Mouse (Mus musculus) midbrain, embryonic 16.5 days (tissue): Measurements from ENCODE around the gene Msrb2. TPM values are rescaled to one million over a fixed set of nuclear protein-coding genes. Genes with fewer than 3 reads are reported as not detected.

Experiments used
- ATAC-seq: fragments of 200-750 bp; cut with Nextera tagmentation; 2 replicates; pipeline ENCODE4 v1.8.0; 2017; ENCODE audit warnings: moderate TSS enrichment
- H3K27ac ChIP-seq: fragments of 300-500 bp; sonication (generic); 2 replicates; pipeline ENCODE4 v1.5.1; 2014; ENCODE audit warnings: mild to moderate bottlenecking, low read length, mixed read lengths
- H3K27me3 ChIP-seq: fragments of 300-500 bp; sonication (generic); 2 replicates; pipeline ENCODE4 v1.6.1; 2014; ENCODE audit warnings: low read depth, low read length, mixed read lengths; ENCODE audit not compliant: control insufficient read depth, insufficient read depth
- H3K36me3 ChIP-seq: fragments of 300-500 bp; sonication (generic); 2 replicates; pipeline ENCODE4 v1.6.1; 2014; ENCODE audit warnings: mild to moderate bottlenecking, low read length, moderate library complexity, mixed read lengths; ENCODE audit not compliant: control insufficient read depth, insufficient read depth
- H3K4me1 ChIP-seq: fragments of 300-500 bp; sonication (generic); 2 replicates; pipeline ENCODE4 v1.6.1; 2014; ENCODE audit warnings: mild to moderate bottlenecking, low read length, mixed read lengths; ENCODE audit not compliant: control insufficient read depth, insufficient read depth
- H3K4me2 ChIP-seq: fragments of 300-500 bp; sonication (generic); 2 replicates; pipeline ENCODE4 v1.6.1; 2014; ENCODE audit warnings: mild to moderate bottlenecking, low read length, mixed read lengths
- H3K4me3 ChIP-seq: fragments of 300-500 bp; sonication (generic); 2 replicates; pipeline ENCODE4 v1.5.1; 2014; ENCODE audit warnings: low read depth, mild to moderate bottlenecking, low read length, moderate library complexity, mixed read lengths
- H3K9ac ChIP-seq: fragments of 300-500 bp; sonication (generic); 2 replicates; pipeline ENCODE4 v1.6.1; 2014; ENCODE audit warnings: low read depth, low read length, mixed read lengths
- H3K9me3 ChIP-seq: fragments of 300-500 bp; sonication (generic); replicated peaks from 2 replicates; pipeline ENCODE4 v1.6.1; 2014; ENCODE audit warnings: mild to moderate bottlenecking, low read length, mixed read lengths; ENCODE audit not compliant: control insufficient read depth, poor library complexity, severe bottlenecking
- WGBS: fragments of 180-500 bp; shearing (Covaris S2); extraction: QIAGEN DNeasy Blood & Tissue Kit; methylation state at CpG from one replicate; pipeline ENCODE4 v1.1.7; 2014; 5-methylcytosine and 5-hydroxymethylcytosine counted together
- polyA plus RNA-seq: library from polyadenylated mRNA; unstranded; fragments of >200 nt; fragmentation: Nextera tagmentation; extraction: Ambion mirVana; gene quantifications from 2 replicates; pipeline ENCODE4 v1.2.1, GENCODE M21; 2015

Gene Msrb2
- polyA plus RNA-seq, 1 experiment from 2014 or later, result 6.7 TPM

DNA sequence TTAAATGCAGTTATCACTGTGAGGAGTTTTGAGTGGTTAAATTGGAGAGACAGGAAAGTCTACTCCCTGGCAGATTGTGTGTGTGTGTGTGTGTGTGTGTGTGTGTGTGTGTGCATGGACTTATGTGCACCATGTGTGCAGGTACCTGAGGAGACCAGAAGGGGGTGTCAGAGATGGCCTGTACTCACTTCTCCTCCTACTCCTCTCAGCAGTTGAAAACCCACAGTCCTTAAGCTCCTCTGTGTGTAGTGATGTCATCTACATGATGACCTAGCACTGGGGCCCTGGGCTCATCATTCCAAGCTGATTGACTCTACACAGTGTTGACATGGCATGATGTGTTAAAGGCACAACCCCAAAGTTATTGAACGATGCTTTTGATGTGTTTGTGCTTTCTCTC is 11.0 kb downstream of the Msrb2 start:
- no peaks in the 10 kb centered on the region for H3K36me3 ChIP-seq
- no peak overlapping the region for H3K27ac ChIP-seq
- H3K9me3 ChIP-seq, result no peaks in the 10 kb centered on the region
- no peak overlapping the region for H3K4me2 ChIP-seq
- H3K27me3 ChIP-seq, result no peaks in the 10 kb centered on the region
- H3K9ac ChIP-seq, result no peak overlapping the region
- no peak overlapping the region for H3K4me3 ChIP-seq
- 82% methylated on average over 1 of the region's 1 CpGs for WGBS
- ATAC-seq, result no peak; the same call in 1 of the 2 replicates
- no peaks in the 10 kb centered on the region for H3K4me1 ChIP-seq

DNA sequence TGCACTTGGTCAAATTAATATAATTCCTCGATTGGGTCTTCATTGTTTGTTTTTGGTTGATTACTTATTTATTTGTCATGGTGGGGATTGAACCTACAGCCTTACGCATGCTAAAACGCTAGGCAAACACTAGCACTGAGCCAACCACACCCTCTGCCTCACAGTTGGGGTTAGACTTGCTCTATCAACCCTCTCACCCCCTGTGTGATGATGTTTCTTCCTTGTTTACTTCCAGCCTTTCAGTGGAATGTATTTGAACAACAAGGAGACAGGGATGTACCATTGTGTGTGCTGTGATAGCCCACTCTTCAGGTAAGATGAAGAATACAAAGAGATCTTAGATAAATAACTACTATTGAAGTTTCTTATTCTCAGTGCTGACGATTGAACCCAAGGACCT is 11.8 kb downstream of the Msrb2 start:
- 64% methylated on average over 4 of the region's 4 CpGs for WGBS

DNA sequence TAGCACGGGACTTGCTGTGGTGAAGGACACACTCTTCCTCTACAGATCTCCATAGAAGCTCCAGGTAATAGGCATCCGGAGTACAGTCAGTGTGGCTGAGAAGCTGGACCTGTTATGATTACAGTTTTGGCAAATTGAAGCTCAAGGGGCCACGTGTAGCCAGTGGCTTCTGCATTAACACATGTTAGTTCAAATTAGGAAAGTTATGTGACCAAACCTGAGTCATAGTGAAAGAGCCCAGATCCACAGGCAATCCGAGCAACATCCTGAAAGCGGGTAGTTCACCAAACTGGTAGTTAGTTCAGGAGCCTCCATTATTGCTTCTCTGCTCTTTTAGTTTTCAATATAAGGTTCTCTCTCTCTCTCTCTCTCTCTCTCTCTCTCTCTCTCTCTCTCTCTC is 14.5 kb downstream of the Msrb2 start:
- Histone ChIP-seq H3K4me3 (no peak overlapping the region), H3K36me3 (no peaks in the 10 kb centered on the region), H3K9me3 (no peaks in the 10 kb centered on the region), H3K27ac (no peak overlapping the region), H3K27me3 (no peaks in the 10 kb centered on the region), H3K4me2 (no peak overlapping the region), H3K4me1 (no peaks in the 10 kb centered on the region), H3K9ac (no peak overlapping the region)
- WGBS, result 92% methylated on average over 5 of the region's 5 CpGs
- no peak for ATAC-seq

More for the DNA sequence above, 11.8 kb downstream of the Msrb2 start:
- Histone ChIP-seq H3K9me3 (no peaks in the 10 kb centered on the region), H3K4me3 (no peak overlapping the region), H3K27ac (no peak overlapping the region), H3K9ac (no peak overlapping the region), H3K4me2 (no peak overlapping the region), H3K4me1 (no peaks in the 10 kb centered on the region), H3K27me3 (no peaks in the 10 kb centered on the region), H3K36me3 (no peaks in the 10 kb centered on the region)
- no peak for ATAC-seq

DNA sequence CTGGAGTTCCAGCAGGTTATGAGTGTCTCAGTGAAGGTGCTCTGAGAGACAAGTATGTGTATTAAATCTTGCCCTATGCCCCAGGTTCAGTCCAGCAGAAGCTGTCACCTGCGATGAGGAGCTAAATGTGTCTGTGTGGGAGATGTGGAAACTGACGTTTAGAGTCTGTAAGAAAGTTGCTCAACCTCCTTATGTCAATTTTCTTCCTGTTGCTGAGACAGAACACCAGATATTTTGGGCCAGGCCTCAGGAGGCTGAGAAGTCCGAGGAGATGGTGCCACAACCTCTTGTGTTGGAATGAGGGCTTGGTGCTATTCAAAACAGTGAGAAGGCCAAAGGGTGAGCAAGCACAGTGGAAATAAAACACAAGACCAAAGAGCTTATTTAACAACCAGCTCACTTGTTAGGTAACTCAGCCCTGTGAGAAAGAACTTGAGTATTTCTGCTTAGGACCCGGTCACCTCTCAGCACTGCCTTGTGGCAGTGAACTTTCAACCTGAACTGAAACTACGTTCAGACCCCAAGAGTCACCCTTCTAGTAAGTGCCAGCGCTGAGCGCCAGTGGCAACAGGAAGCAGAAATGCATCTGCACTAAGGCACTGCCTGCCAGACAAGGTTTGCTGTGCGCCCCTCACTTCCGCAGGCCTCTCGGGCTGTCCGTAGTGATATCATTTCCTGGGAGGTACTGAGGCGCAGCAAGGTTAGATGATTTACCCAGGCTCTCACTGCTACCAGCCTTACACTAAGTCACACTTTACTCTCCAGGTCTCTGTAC is 17.3 kb downstream of the Msrb2 start:
- 87% methylated on average over 12 of the region's 12 CpGs for WGBS
- H3K27ac ChIP-seq, result no peak overlapping the region
- H3K9ac ChIP-seq, result no peak overlapping the region
- ATAC-seq, result no peak
- no peaks in the 10 kb centered on the region for H3K9me3 ChIP-seq
- H3K4me2 ChIP-seq, result no peak overlapping the region
- no peaks in the 10 kb centered on the region for H3K27me3 ChIP-seq
- no peak overlapping the region for H3K4me3 ChIP-seq
- H3K36me3 ChIP-seq, result no peaks in the 10 kb centered on the region
- H3K4me1 ChIP-seq, result no peaks in the 10 kb centered on the region

DNA sequence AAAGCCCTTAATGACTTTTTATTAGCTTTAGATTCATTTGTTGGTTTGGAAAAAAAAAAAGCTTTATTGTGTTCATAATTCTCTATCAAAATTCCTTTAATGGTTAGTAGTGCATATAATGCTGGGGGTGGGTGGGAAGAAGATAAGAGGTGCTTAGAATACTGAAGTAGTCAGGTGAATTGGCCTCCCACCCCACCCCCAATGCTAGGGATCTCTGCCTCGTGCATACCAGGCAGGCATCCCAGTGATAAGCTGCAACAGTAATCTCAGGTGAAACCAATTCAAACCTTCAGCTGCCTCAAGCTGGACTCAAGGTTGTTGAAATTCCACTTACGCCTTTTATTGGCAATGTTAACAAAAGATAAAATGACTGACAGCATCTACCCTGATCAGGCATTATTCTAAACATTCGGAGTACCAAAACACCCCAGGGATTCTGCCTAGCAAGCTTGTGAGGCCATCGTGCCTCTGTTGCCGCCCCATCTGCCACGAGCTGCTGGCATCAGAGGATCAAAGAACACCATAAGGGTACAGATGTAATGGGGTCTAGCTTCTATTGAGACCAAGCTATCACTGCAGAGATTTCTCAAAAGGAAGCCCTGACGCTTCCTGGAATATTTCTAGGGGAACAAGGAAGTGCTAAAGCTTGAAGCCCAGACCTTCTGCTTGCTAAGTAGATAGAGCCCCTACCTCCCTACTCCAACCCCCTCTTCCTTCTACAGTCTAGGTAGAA is 19.3 kb downstream of the Msrb2 start:
- no peaks in the 10 kb centered on the region for H3K27me3 ChIP-seq
- no peak for ATAC-seq
- WGBS, result 40% methylated on average over 7 of the region's 7 CpGs
- no peak overlapping the region for H3K9ac ChIP-seq
- H3K4me3 ChIP-seq, result no peak overlapping the region
- H3K36me3 ChIP-seq, result no peaks in the 10 kb centered on the region
- H3K9me3 ChIP-seq, result no peaks in the 10 kb centered on the region
- no peak overlapping the region for H3K4me2 ChIP-seq
- H3K27ac ChIP-seq, result no peak overlapping the region
- no peaks in the 10 kb centered on the region for H3K4me1 ChIP-seq

DNA sequence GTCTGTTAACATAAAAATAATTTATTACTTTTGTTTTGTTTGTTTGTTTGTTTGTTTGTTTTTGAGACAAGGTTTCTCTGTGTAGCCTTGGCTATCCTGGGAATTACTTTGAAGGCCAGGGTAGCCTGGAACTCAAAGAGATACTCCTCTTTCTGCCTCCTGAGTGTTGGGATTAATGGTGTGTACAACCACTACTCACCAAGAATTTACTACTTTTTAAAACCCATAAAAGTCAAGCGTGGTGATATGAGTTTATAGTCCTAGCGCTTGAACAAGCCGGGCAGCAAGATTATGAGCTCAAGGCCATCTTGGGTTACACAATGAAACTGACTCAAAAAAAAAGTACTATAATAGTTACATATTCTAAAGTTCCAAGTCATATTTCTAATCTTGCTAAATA is 20.4 kb downstream of the Msrb2 start:
- Histone ChIP-seq H3K9me3 (no peaks in the 10 kb centered on the region), H3K4me1 (no peaks in the 10 kb centered on the region), H3K9ac (no peak overlapping the region), H3K27me3 (no peaks in the 10 kb centered on the region), H3K36me3 (no peaks in the 10 kb centered on the region), H3K4me2 (no peak overlapping the region), H3K4me3 (no peak overlapping the region), H3K27ac (no peak overlapping the region)
- 91% methylated on average over 3 of the region's 3 CpGs for WGBS
- no peak for ATAC-seq

DNA sequence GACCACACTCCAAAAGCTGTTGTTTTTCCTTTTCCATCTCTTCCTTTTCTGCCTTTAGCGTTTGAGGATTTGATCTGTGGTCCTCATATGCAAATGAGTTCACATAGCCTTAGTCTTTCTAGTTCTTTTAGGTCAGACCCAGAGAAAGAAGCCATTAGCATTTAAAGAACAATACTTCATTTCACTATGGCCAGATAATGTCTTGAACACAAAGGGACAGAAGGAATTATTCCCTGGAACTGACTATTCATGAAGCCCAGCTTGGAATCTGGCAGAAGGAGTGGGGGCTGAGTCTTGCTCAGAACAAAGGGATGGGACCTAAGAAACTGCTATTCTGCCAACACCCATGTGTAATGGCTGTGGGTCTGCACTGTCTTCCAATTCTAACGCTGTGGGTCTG is 21.6 kb downstream of the Msrb2 start:
- Histone ChIP-seq H3K4me1 (no peaks in the 10 kb centered on the region), H3K4me2 (no peak overlapping the region), H3K27me3 (no peaks in the 10 kb centered on the region), H3K9ac (no peak overlapping the region), H3K4me3 (no peak overlapping the region), H3K36me3 (no peaks in the 10 kb centered on the region), H3K9me3 (0 out of 2 replicates have a peak, but pooled peaks cover 2% of the 10 kb centered on the region), H3K27ac (no peak overlapping the region)
- ATAC-seq, result no peak
- 13% methylated on average over 2 of the region's 2 CpGs for WGBS

DNA sequence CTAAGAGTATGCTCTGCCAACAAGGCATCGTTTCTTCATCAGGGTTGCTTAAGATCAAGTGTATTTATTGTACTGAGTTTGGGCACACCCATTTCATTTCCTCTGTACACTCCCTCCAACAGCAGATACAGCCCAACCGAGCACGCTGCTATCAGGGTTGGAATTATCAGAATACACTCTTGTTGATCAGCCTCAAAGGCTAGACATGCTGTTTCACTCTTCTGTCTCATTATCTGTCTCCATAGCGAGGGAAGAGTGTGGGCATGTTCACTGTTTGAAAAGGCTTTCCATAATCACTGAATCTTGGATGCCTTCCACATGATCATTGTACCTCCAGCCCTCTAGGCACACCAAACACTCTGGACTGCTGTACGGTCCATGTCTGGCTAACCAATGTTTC is 34.2 kb downstream of the Msrb2 start:
- Histone ChIP-seq H3K36me3 (no peaks in the 10 kb centered on the region), H3K9ac (no peak overlapping the region), H3K4me1 (no peaks in the 10 kb centered on the region), H3K4me3 (no peak overlapping the region), H3K27me3 (no peaks in the 10 kb centered on the region), H3K4me2 (no peak overlapping the region), H3K27ac (no peak overlapping the region), H3K9me3 (no peaks in the 10 kb centered on the region)
- no peak for ATAC-seq
- 73% methylated on average over 5 of the region's 5 CpGs for WGBS

DNA sequence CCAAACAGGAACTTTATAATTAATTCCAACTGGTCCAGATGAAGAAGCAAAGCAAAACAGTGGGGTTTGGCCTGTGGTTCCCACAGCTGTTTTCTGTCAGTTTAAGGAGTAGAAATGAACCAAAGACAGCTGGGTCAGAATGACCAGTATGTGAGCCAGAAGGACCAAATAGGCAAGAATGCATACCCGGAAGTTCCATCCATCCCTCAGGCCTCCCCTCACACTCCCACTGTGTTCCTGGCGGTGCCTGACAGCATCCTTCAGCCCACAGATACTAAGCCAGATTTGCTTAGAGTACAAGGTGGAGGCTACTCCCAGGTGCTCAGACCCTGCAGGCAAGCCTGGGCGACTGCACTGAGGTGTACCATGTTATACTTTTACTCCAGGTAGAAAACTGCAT is 35.3 kb downstream of the Msrb2 start:
- H3K27ac ChIP-seq, result no peak overlapping the region
- H3K27me3 ChIP-seq, result no peaks in the 10 kb centered on the region
- H3K4me1 ChIP-seq, result no peaks in the 10 kb centered on the region
- no peaks in the 10 kb centered on the region for H3K9me3 ChIP-seq
- WGBS, result 70% methylated on average over 3 of the region's 3 CpGs
- no peak for ATAC-seq
- no peaks in the 10 kb centered on the region for H3K36me3 ChIP-seq
- no peak overlapping the region for H3K9ac ChIP-seq
- no peak overlapping the region for H3K4me2 ChIP-seq
- H3K4me3 ChIP-seq, result no peak overlapping the region
